13 mouse cellular contexts compared by ENCODE assay signal in the genomic region with DNA sequence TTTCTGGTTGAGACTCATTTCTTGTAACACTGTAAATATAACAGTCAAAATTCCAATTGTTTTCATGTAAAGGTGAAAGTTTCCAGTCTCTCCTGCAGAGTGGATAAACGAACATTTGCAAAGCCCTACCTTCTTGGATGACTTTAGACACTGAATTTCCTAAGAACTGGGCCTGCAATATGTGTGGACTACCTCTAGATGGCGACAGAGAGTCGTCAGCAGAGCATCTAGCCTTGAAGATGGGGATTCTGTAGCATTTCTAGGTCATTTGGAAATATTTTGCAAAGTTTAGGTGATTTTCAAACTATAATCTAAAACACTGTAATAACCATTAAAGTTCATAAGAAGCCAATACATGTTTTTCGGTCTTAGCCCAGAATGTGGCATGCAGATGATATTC. TPM values are rescaled to one million over a fixed set of nuclear protein-coding genes. Genes with fewer than 3 reads are reported as not detected.
DNase-seq lines count a peak whose midpoint lies in the region; ATAC-seq and TF ChIP-seq lines count a peak whose summit lies in the region.
"Had no signal": no experiment of that assay in that cellular context is flagged by ENCODE, and none has a peak within 500 bp of the region (broad histone marks: within the 10 kb centered on the region; RNA-seq: fewer than 3 reads in every experiment).

No protein-coding gene starts in this region.

- H3K9me3 ChIP-seq in embryonic facial prominence, embryonic 11.5 days (replicated peaks; ENCODE audit: control insufficient read depth, low read length): no peaks in the 10 kb centered on the region
- no peaks in the 10 kb centered on the region for H3K9me3 ChIP-seq in neural tube, embryonic 15.5 days (replicated peaks)

- no peak overlapping the region for H3K4me2 ChIP-seq in embryonic facial prominence, embryonic 11.5 days (ENCODE audit: low read depth, low read length)
- H3K4me2 ChIP-seq in neural tube, embryonic 15.5 days: no peak overlapping the region
- H3K4me2 ChIP-seq: midbrain, embryonic 11.5 days had no signal

- H3K79me2 ChIP-seq in liver, adult 2 months (ENCODE audit: control insufficient read depth, insufficient read depth, low read length): no peaks in the 10 kb centered on the region

- WGBS in liver, adult 2 months: 39% methylated on average over 4 of the region's 4 CpGs
- WGBS in embryonic facial prominence, embryonic 11.5 days: 38% methylated on average over 4 of the region's 4 CpGs
- 41% methylated on average over 4 of the region's 4 CpGs for WGBS in neural tube, embryonic 15.5 days

- no peak overlapping the region for H3K4me3 ChIP-seq in liver, adult 2 months (ENCODE audit: insufficient read depth, low read depth, low read length)
- no peak overlapping the region for H3K4me3 ChIP-seq in embryonic facial prominence, embryonic 11.5 days (ENCODE audit: low read depth, low read length)
- H3K4me3 ChIP-seq in neural tube, embryonic 15.5 days (replicated peaks): no peak overlapping the region

- no peak overlapping the region for H3K9ac ChIP-seq in liver, adult 2 months (ENCODE audit: low read depth, low read length)
- no peak overlapping the region for H3K9ac ChIP-seq in embryonic facial prominence, embryonic 11.5 days (replicated peaks; ENCODE audit: low read length)
- no peak overlapping the region for H3K9ac ChIP-seq in neural tube, embryonic 15.5 days (replicated peaks)

- no peak for ATAC-seq in embryonic facial prominence, embryonic 11.5 days (replicated peaks; ENCODE audit: insufficient number of reproducible peaks, low FRiP score, low TSS enrichment, low read depth)
- no peak for ATAC-seq in neural tube, embryonic 15.5 days (ENCODE audit: low FRiP score)
- ATAC-seq: forebrain, embryonic 16.5 days; inflammation-experienced regulatory T-cells, adult 6 months had no signal

- DNase-seq in embryo, embryonic 10 days (ENCODE audit: low spot score): peak; percentile 62
- DNase-seq in embryo, embryonic 9.5 days (ENCODE audit: extremely low spot score): no peak
- peak; percentile 13 for DNase-seq in liver, adult 2 months (ENCODE audit: extremely low read depth, low read depth, low spot score)
- DNase-seq in liver (no peak), ES-CJ7 (ENCODE audit: low read depth, low spot score) (peak; percentile 70)
- DNase-seq in embryonic facial prominence, embryonic 11.5 days (ENCODE audit: low spot score): peak; percentile 68
- DNase-seq in right cerebral cortex, postnatal 4 days: no peak
- DNase-seq: adrenal gland, postnatal 14 days; heart, adult 11 months had no signal

- TF ChIP-seq CTCF in liver, adult 2 months (IDR thresholded peaks at IDR 0.05; ENCODE audit: low read depth, low read length): peak; percentile 48; the same call in 1 of the 2 replicates

- no peak overlapping the region for H3K27ac ChIP-seq in liver, adult 2 months (replicated peaks; ENCODE audit: insufficient read depth, low read depth, low read length)
- no peak overlapping the region for H3K27ac ChIP-seq in embryonic facial prominence, embryonic 11.5 days (replicated peaks; ENCODE audit: low read depth, low read length)
- H3K27ac ChIP-seq in neural tube, embryonic 15.5 days (replicated peaks): no peak overlapping the region

- TF ChIP-seq POLR2A in liver, adult 2 months (IDR thresholded peaks at IDR 0.05; ENCODE audit: extremely low read depth, insufficient read depth, low read length): no peak

- no peaks in the 10 kb centered on the region for H3K4me1 ChIP-seq in liver, adult 2 months (ENCODE audit: control insufficient read depth, insufficient read depth, low read length)
- peaks cover 4% of the 10 kb centered on the region; the same call in 1 of the 2 replicates for H3K4me1 ChIP-seq in embryonic facial prominence, embryonic 11.5 days (ENCODE audit: control insufficient read depth, insufficient read depth, low read length)
- peaks cover 20% of the 10 kb centered on the region for H3K4me1 ChIP-seq in neural tube, embryonic 15.5 days

- no peaks in the 10 kb centered on the region for H3K36me3 ChIP-seq in liver, adult 2 months (ENCODE audit: control insufficient read depth, insufficient read depth, low read length)
- no peaks in the 10 kb centered on the region for H3K36me3 ChIP-seq in embryonic facial prominence, embryonic 11.5 days (replicated peaks; ENCODE audit: control insufficient read depth, insufficient read depth, low read depth, low read length)
- H3K36me3 ChIP-seq in neural tube, embryonic 15.5 days: no peaks in the 10 kb centered on the region

- peaks cover 5% of the 10 kb centered on the region for H3K27me3 ChIP-seq in liver, adult 2 months (ENCODE audit: control insufficient read depth, insufficient read depth, low read length)
- H3K27me3 ChIP-seq in embryonic facial prominence, embryonic 11.5 days (ENCODE audit: control insufficient read depth, insufficient read depth, low read length): peaks cover 21% of the 10 kb centered on the region
- peaks cover 26% of the 10 kb centered on the region for H3K27me3 ChIP-seq in neural tube, embryonic 15.5 days (replicated peaks)

RNA-seq across cellular contexts. Expression of gene Adamts18, which starts 3.1 kb away (rescaled TPM):
- total RNA-seq in liver, adult 2 months (2014; rRNA removed): under 0.01 TPM in 1 of 2 replicates, not detected in the other
- polyA plus RNA-seq in liver, adult 2 months (2012; rRNA removed): not detected in 2 replicates
- 3.6 and 4.6 TPM in 2 replicates for polyA plus RNA-seq in embryonic facial prominence, embryonic 11.5 days (2014; fragmentation: Nextera tagmentation; extraction: Ambion mirVana)
- 2.5 and 2.9 TPM in 2 replicates for polyA plus RNA-seq in neural tube, embryonic 15.5 days (2015; fragmentation: Nextera tagmentation; extraction: Ambion mirVana)
- polyA plus RNA-seq: inflammation-experienced regulatory T-cells, adult 6 months had no signal

Comparison
In these comparisons a context has a peak if more than half of its experiments do, and no peak if none do; other contexts are left out.
1. DNase-seq: peak in embryo, embryonic 10 days (single experiment), liver, adult 2 months (single experiment), ES-CJ7 (single experiment) and embryonic facial prominence, embryonic 11.5 days (single experiment); none in embryo, embryonic 9.5 days (single experiment), liver (single experiment) and right cerebral cortex, postnatal 4 days (single experiment).